9 mouse cellular contexts compared by ENCODE assay signal in the genomic region with DNA sequence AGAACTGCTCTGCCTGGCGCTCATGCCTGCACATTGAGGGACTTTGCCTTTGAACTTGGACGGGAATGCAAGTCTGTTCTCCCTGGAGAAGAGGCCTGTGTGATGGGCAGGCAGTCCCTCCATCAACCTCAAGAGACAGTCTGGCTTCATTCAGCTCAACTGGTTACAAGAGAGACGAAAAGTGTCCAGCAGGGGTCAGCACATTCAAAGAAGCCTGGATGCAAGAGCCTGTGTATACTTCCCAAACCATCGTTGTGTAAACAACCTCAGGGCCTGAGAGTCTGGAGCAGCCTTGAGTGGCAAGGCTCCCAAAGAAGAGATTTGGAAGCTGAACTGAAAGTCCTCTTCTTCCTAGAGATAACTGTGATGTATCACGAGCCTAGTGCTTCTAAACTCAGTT.
DNase-seq lines count a peak whose midpoint lies in the region; ATAC-seq and TF ChIP-seq lines count a peak whose summit lies in the region.
"Had no signal": no experiment of that assay in that cellular context is flagged by ENCODE, and none has a peak within 500 bp of the region (broad histone marks: within the 10 kb centered on the region; RNA-seq: fewer than 3 reads in every experiment).

No protein-coding gene starts in this region.

- ATAC-seq in liver, embryonic 12.5 days, result no peak
- ATAC-seq in intestine, embryonic 14.5 days (replicated peaks; ENCODE audit: low FRiP score, low TSS enrichment, low read depth), result peak; percentile 55; the same call in 1 of the 2 replicates

- H3K4me1 ChIP-seq in liver, embryonic 12.5 days, result no peaks in the 10 kb centered on the region
- no peaks in the 10 kb centered on the region for H3K4me1 ChIP-seq in cortical plate, adult 2 months (ENCODE audit: control insufficient read depth, insufficient read depth, low read length)
- H3K4me1 ChIP-seq in intestine, embryonic 14.5 days (replicated peaks; ENCODE audit: control insufficient read depth, insufficient read depth, low read length), result no peaks in the 10 kb centered on the region
- no peaks in the 10 kb centered on the region; the same call in 1 of the 2 replicates for H3K4me1 ChIP-seq in small intestine, adult 2 months (ENCODE audit: control insufficient read depth, insufficient read depth, insufficient read length, low read length)

- no peaks in the 10 kb centered on the region for H3K9me3 ChIP-seq in liver, embryonic 12.5 days (replicated peaks)
- no peaks in the 10 kb centered on the region for H3K9me3 ChIP-seq in intestine, embryonic 14.5 days (ENCODE audit: control insufficient read depth, low read length)

- TF ChIP-seq POLR2A in cortical plate, adult 2 months (IDR thresholded peaks at IDR 0.05; ENCODE audit: extremely low read depth, insufficient read depth, low read length), result no peak
- TF ChIP-seq POLR2A in small intestine, adult 2 months (IDR thresholded peaks at IDR 0.05; ENCODE audit: low read depth, low read length), result no peak

- H3K27ac ChIP-seq in liver, embryonic 12.5 days, result no peak overlapping the region
- no peak overlapping the region for H3K27ac ChIP-seq in cortical plate, adult 2 months (ENCODE audit: insufficient read depth, low read length)
- no peak overlapping the region for H3K27ac ChIP-seq in intestine, embryonic 14.5 days (ENCODE audit: low read depth)
- H3K27ac ChIP-seq in small intestine, adult 2 months (ENCODE audit: insufficient read depth, low read depth, low read length), result no peak overlapping the region

- no peak overlapping the region for H3K4me2 ChIP-seq in liver, embryonic 12.5 days
- no peak overlapping the region for H3K4me2 ChIP-seq in intestine, embryonic 14.5 days (ENCODE audit: low read length)

- WGBS in liver, embryonic 12.5 days (ENCODE audit: insufficient replicate concordance), result 22% methylated on average over 5 of the region's 5 CpGs
- 17% methylated on average over 5 of the region's 5 CpGs for WGBS in intestine, embryonic 14.5 days
- 25% methylated on average over 5 of the region's 5 CpGs for WGBS in small intestine, adult 2 months

- peak; percentile 44 for DNase-seq in liver
- DNase-seq in gastrocnemius, postnatal 10 days, result peak; percentile 70
- peak; percentile 85 for DNase-seq in intestine, embryonic 14.5 days (ENCODE audit: low spot score)
- peak; percentile 71 to 74 for DNase-seq in left cerebral cortex, adult 18-20 months (ENCODE audit: low spot score in 2 of 2)
- peak; percentile 78 for DNase-seq in mesoderm, embryonic 11.5 days (ENCODE audit: low read depth, low spot score)

- H3K4me3 ChIP-seq in liver, embryonic 12.5 days, result no peak overlapping the region
- H3K4me3 ChIP-seq in cortical plate, adult 2 months (ENCODE audit: insufficient read depth, low read length), result no peak overlapping the region
- no peak overlapping the region for H3K4me3 ChIP-seq in intestine, embryonic 14.5 days (ENCODE audit: low read depth, low read length)
- H3K4me3 ChIP-seq in small intestine, adult 2 months (ENCODE audit: low read depth, low read length), result no peak overlapping the region

- H3K9ac ChIP-seq in liver, embryonic 12.5 days, result no peak overlapping the region
- H3K9ac ChIP-seq in intestine, embryonic 14.5 days (ENCODE audit: low read length), result no peak overlapping the region

- no peaks in the 10 kb centered on the region for H3K27me3 ChIP-seq in liver, embryonic 12.5 days (replicated peaks)
- no peaks in the 10 kb centered on the region for H3K27me3 ChIP-seq in intestine, embryonic 14.5 days (replicated peaks; ENCODE audit: control insufficient read depth, insufficient read depth, low read length)
- no peaks in the 10 kb centered on the region for H3K27me3 ChIP-seq in small intestine, adult 2 months (ENCODE audit: control insufficient read depth, insufficient read depth, low read length)
- H3K27me3 ChIP-seq: CH12.LX had no signal

- no peaks in the 10 kb centered on the region for H3K36me3 ChIP-seq in liver, embryonic 12.5 days
- H3K36me3 ChIP-seq in intestine, embryonic 14.5 days (ENCODE audit: control insufficient read depth, insufficient read depth, low read length), result no peaks in the 10 kb centered on the region
- H3K36me3 ChIP-seq in small intestine, adult 2 months (ENCODE audit: control insufficient read depth, insufficient read depth, low read length), result no peaks in the 10 kb centered on the region

- peak; percentile 69 for TF ChIP-seq CTCF in cortical plate, adult 2 months (IDR thresholded peaks at IDR 0.05; ENCODE audit: extremely low read depth, insufficient read depth, low read length)
- TF ChIP-seq CTCF in small intestine, adult 2 months (IDR thresholded peaks at IDR 0.05; ENCODE audit: extremely low read depth, insufficient read length, insufficient replicate concordance, low read depth, low read length), result peak; percentile 43; the same call in 1 of the 2 replicates
